Mouse (Mus musculus): Measurements from ENCODE around the gene Dock8. TPM values are rescaled to one million over a fixed set of nuclear protein-coding genes. Genes with fewer than 3 reads are reported as not detected.

The Dock8 gene
- total RNA-seq, 2 experiments from 2014 or later: 11.4 to 13.9 TPM

Other genes starting within 250 kb of the Dock8 start
- gene Pgm5, start 137.7 kb upstream of the Dock8 start, total RNA-seq (2021): 100 to 1,000 TPM; 103 to 110 TPM
- 100 to 1,000 TPM; 851 to 876 TPM for gene Gm10053, start 123.8 kb upstream of the Dock8 start, total RNA-seq (2021)
- not detected for gene Foxd4, start 98.3 kb upstream of the Dock8 start, total RNA-seq (2021)
- 10 to 100 TPM; 11.5 to 12.9 TPM for gene Cbwd1, start 37.9 kb upstream of the Dock8 start, total RNA-seq (2021)
- gene Kank1, start 237.4 kb downstream of the Dock8 start, total RNA-seq (2021): 10 to 100 TPM; 50.3 to 50.6 TPM

Measured in heart, postnatal 4 days (tissue).